Mouse (Mus musculus) olfactory bulb, adult 2 months (tissue): Measurements from ENCODE around the gene Acsbg1.

Source experiments
- CTCF ChIP-seq: fragments of 200-500 bp; IDR thresholded peaks from 2 replicates; pipeline ENCODE4 v1.5.1; 2012; ENCODE audit warnings: low read depth, mild to moderate bottlenecking, low read length, moderate library complexity; ENCODE audit not compliant: insufficient read depth
- POLR2A ChIP-seq: fragments of 200-500 bp; IDR thresholded peaks from 2 replicates; pipeline ENCODE4 v1.6.1; 2012; ENCODE audit warnings: mild to moderate bottlenecking, low read depth, low read length, moderate library complexity; ENCODE audit not compliant: insufficient read depth

DNA sequence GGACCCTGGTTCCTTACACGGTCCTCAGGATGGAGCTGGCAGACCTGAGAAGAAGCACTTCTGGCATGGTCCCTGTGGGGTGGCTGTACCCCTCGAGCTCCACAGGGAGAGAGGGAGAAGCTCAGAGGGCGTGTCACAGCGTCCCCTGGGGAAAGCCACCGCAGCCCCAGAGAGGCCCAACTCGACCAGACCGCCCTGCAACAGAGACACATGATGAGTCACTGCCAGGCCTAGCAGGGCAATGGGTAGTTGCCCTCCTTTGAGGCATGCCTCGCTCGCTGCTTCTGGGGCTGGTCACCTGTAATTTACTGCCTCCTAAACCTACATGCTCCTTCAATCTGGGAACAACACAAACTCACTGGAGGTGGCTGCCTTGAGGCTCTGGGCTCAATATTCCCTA is 15.4 kb downstream of the Acsbg1 start:
- no peak for TF ChIP-seq CTCF
- no peak for TF ChIP-seq POLR2A
